Mouse (Mus musculus): ENCODE measurements around the gene Cdc37l1. TPM values are rescaled to one million over a fixed set of nuclear protein-coding genes. Genes with fewer than 3 reads are reported as not detected.

Cdc37l1 gene
- polyA plus RNA-seq, 1 experiment from 2014 or later = 38.6 TPM

DNA sequence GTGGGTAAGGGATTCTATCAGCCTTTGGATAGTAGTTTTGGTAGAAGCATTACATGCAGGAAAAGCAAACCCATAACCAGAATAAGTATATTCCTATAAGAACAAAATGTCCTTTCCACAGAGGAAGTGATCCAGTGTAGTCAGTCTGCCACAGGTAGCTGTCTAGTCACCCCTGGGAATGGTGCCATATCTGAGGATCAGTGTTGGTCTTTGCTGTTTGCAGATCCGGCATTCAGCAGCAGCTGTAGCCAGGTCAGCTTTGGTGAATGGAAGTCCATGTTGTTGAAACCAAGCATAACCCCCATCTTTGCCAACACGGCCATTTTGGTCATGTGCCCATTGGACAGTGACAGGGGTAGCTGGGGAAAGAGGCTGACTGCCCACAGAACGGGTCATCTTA lies 41.6 kb downstream of the Cdc37l1 start:
- no peak overlapping the region for H3K27ac ChIP-seq (replicated peaks)
- H3K9ac ChIP-seq = no peak overlapping the region
- no peak overlapping the region for H3K4me3 ChIP-seq (replicated peaks)
- WGBS = 92% methylated on average over 3 of the region's 3 CpGs
- no peaks in the 10 kb centered on the region for H3K9me3 ChIP-seq (replicated peaks)
- peaks cover 38% of the 10 kb centered on the region for H3K36me3 ChIP-seq
- H3K4me2 ChIP-seq (replicated peaks) = no peak overlapping the region
- H3K4me1 ChIP-seq = no peaks in the 10 kb centered on the region
- ATAC-seq (ENCODE audit: insufficient number of reproducible peaks, low FRiP score, low TSS enrichment, low read depth) = no peak
- H3K27me3 ChIP-seq = no peaks in the 10 kb centered on the region

DNA sequence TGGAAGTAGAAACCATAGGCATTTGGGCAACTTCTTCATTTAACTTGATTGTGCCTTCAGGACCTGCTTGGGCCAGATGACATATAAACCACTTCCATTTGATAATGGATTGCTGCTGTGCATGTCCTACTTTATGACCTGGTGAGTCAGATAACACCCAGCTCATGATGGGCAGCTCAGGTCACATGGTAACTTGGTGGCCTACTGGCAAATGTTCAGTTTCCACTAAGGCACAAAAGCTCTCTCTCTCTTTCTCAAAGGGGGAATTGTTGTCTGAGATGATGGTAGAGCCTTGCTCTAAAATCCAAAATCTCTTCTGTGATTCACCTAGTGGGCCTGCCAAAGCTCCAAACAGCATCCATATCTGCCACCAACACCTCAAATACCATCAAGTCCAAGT lies 42.5 kb downstream of the Cdc37l1 start:
- no peak for ATAC-seq (ENCODE audit: insufficient number of reproducible peaks, low FRiP score, low TSS enrichment, low read depth)
- Histone ChIP-seq H3K9ac (no peak overlapping the region), H3K4me2 (replicated peaks) (no peak overlapping the region), H3K4me3 (replicated peaks) (no peak overlapping the region), H3K9me3 (replicated peaks) (no peaks in the 10 kb centered on the region), H3K4me1 (no peaks in the 10 kb centered on the region), H3K27ac (replicated peaks) (no peak overlapping the region), H3K27me3 (no peaks in the 10 kb centered on the region), H3K36me3 (peaks cover 39% of the 10 kb centered on the region)

DNA sequence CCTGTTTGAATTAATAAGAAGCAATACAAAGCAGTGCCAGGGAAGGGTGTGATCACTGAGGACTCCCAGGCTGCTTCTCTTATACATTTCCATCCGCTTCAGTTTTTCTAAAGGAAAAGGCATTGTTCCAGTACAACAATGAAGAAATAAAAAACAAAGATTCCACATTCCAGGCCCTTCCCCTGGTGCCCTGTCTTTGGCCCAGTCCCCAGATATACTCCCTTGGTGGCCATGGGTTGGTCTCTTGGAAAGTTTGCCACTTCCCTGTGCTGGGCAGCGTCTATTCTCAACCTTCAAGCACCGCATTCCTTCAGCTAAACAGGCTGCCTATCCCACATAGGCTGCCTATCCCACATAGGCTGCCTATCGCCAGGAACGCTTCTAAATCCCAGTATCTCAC lies 46.9 kb downstream of the Cdc37l1 start:
- H3K36me3 ChIP-seq = peaks cover 35% of the 10 kb centered on the region
- no peak overlapping the region for H3K9ac ChIP-seq
- H3K27me3 ChIP-seq = no peaks in the 10 kb centered on the region
- ATAC-seq (ENCODE audit: insufficient number of reproducible peaks, low FRiP score, low TSS enrichment, low read depth) = no peak
- no peak overlapping the region for H3K4me3 ChIP-seq (replicated peaks)
- H3K4me2 ChIP-seq (replicated peaks) = no peak overlapping the region
- 82% methylated on average over 5 of the region's 5 CpGs for WGBS
- 0 out of 2 replicates have a peak overlapping the region, but pooled peaks have one; percentile 23 for H3K27ac ChIP-seq (replicated peaks)
- no peaks in the 10 kb centered on the region for H3K9me3 ChIP-seq (replicated peaks)
- no peaks in the 10 kb centered on the region for H3K4me1 ChIP-seq

DNA sequence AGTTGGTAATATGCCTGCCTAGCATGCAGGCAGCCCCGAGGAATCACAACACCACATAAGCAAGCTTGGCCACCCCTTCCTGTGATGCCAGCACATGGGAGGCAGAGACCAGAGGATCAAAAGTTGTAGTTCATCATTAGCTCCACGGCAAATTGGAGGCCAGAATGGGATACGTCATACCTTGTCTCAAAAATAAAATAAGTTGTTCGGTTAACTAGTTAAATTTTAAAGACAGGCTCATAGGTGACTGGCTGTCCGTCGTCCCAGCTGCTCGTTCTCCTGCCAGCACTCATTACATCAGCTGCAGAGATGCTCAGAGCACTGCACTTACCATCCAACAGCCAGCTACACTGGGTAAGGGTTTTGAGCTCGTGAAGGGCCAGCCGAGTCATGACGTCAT lies 47.4 kb downstream of the Cdc37l1 start:
- 82% methylated on average over 10 of the region's 10 CpGs for WGBS
- Histone ChIP-seq H3K27ac (replicated peaks) (0 out of 2 replicates have a peak overlapping the region, but pooled peaks have one; percentile 23), H3K27me3 (no peaks in the 10 kb centered on the region), H3K4me1 (no peaks in the 10 kb centered on the region), H3K4me2 (replicated peaks) (no peak overlapping the region), H3K9ac (no peak overlapping the region), H3K9me3 (replicated peaks) (no peaks in the 10 kb centered on the region), H3K4me3 (replicated peaks) (no peak overlapping the region), H3K36me3 (peaks cover 34% of the 10 kb centered on the region)
- ATAC-seq (ENCODE audit: insufficient number of reproducible peaks, low FRiP score, low TSS enrichment, low read depth) = no peak

DNA sequence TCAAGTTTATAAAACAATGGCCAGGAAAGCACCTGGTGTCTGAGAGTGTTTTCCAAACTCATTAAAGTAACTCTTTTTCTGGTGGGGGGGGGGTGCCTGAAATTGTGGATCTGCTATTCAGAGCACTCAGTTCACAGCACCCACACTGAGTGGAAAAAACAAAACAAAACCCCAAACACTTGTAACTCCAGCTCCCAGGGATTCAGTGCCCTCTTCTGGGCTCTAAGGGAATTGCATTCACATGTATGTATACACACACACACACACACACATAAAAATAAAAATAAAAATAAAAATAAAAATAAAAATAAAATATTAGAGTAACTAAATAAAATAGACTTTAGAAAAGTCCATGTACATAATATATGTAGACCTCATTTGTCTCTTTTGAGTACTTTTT lies 49.2 kb downstream of the Cdc37l1 start:
- peaks cover 26% of the 10 kb centered on the region for H3K36me3 ChIP-seq
- H3K9ac ChIP-seq = no peak overlapping the region
- H3K27me3 ChIP-seq = no peaks in the 10 kb centered on the region
- H3K4me1 ChIP-seq = 0 out of 2 replicates have a peak, but pooled peaks cover 3% of the 10 kb centered on the region
- no peak overlapping the region for H3K4me3 ChIP-seq (replicated peaks)
- ATAC-seq (ENCODE audit: insufficient number of reproducible peaks, low FRiP score, low TSS enrichment, low read depth) = no peak
- no peaks in the 10 kb centered on the region for H3K9me3 ChIP-seq (replicated peaks)
- H3K4me2 ChIP-seq (replicated peaks) = no peak overlapping the region
- no peak overlapping the region for H3K27ac ChIP-seq (replicated peaks)

DNA sequence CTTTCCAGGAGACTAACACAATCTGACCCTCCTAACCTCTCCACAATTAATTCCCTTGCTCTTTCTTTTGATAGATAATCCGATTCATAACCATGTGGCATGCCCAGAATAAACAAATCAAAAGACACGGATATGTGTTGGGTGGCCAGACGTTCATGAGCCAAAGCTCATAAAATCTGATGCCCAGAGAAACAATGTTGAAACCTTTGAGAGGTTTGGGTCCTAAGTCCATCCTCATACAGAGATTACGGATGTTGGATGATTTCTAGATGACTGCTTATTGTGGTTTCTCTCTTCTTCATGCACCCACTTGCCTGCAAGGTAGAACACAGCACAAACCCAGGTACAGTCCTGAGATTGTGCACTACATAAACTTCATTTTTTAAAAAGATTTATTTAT lies 50.1 kb downstream of the Cdc37l1 start:
- Histone ChIP-seq H3K4me1 (0 out of 2 replicates have a peak, but pooled peaks cover 8% of the 10 kb centered on the region), H3K36me3 (peaks cover 20% of the 10 kb centered on the region), H3K4me3 (replicated peaks) (no peak overlapping the region), H3K9me3 (replicated peaks) (no peaks in the 10 kb centered on the region), H3K27me3 (no peaks in the 10 kb centered on the region), H3K27ac (replicated peaks) (no peak overlapping the region), H3K4me2 (replicated peaks) (no peak overlapping the region), H3K9ac (no peak overlapping the region)
- WGBS = 87% methylated on average over 4 of the region's 4 CpGs
- ATAC-seq (ENCODE audit: insufficient number of reproducible peaks, low FRiP score, low TSS enrichment, low read depth) = no peak

- Histone ChIP-seq H3K9me3 (replicated peaks) (no peaks in the 10 kb centered on the region), H3K27me3 (no peaks in the 10 kb centered on the region), H3K4me3 (replicated peaks) (no peak overlapping the region), H3K36me3 (peaks cover 2% of the 10 kb centered on the region; the same call in 1 of the 2 replicates), H3K4me1 (peaks cover 15% of the 10 kb centered on the region; the same call in 1 of the 2 replicates), H3K9ac (no peak overlapping the region), H3K27ac (replicated peaks) (no peak overlapping the region), H3K4me2 (replicated peaks) (no peak overlapping the region)
- ATAC-seq (ENCODE audit: insufficient number of reproducible peaks, low FRiP score, low TSS enrichment, low read depth) = no peak
- 82% methylated on average over 6 of the region's 6 CpGs for WGBS
Observed at GRCm38 (mm10) chr19:29042143-29042542, 52.0 kb downstream of the Cdc37l1 start.

GRCm38 (mm10) chr19:29042647-29043046 lies 52.5 kb downstream of the Cdc37l1 start:
- WGBS = 70% methylated on average over 9 of the region's 9 CpGs
- H3K27me3 ChIP-seq = no peaks in the 10 kb centered on the region

GRCm38 (mm10) chr19:29044353-29044768 lies 54.2 kb downstream of the Cdc37l1 start:
- WGBS = 53% methylated on average over 9 of the region's 9 CpGs
- H3K36me3 ChIP-seq = no peaks in the 10 kb centered on the region
- no peak overlapping the region for H3K4me2 ChIP-seq (replicated peaks)
- H3K27ac ChIP-seq (replicated peaks) = no peak overlapping the region
- H3K27me3 ChIP-seq = no peaks in the 10 kb centered on the region
- H3K9me3 ChIP-seq (replicated peaks) = no peaks in the 10 kb centered on the region
- H3K4me3 ChIP-seq (replicated peaks) = no peak overlapping the region
- no peak for ATAC-seq (ENCODE audit: insufficient number of reproducible peaks, low FRiP score, low TSS enrichment, low read depth)
- H3K9ac ChIP-seq = no peak overlapping the region
- peaks cover 24% of the 10 kb centered on the region for H3K4me1 ChIP-seq

More at GRCm38 (mm10) chr19:29042647-29043046, 52.5 kb downstream of the Cdc37l1 start:
- Histone ChIP-seq H3K36me3 (no peaks in the 10 kb centered on the region), H3K4me2 (replicated peaks) (no peak overlapping the region), H3K4me1 (peaks cover 15% of the 10 kb centered on the region; the same call in 1 of the 2 replicates), H3K9ac (no peak overlapping the region), H3K4me3 (replicated peaks) (no peak overlapping the region), H3K27ac (replicated peaks) (no peak overlapping the region), H3K9me3 (replicated peaks) (no peaks in the 10 kb centered on the region)
- ATAC-seq (ENCODE audit: insufficient number of reproducible peaks, low FRiP score, low TSS enrichment, low read depth) = no peak

GRCm38 (mm10) chr19:29045369-29045768 lies 55.2 kb downstream of the Cdc37l1 start:
- Histone ChIP-seq H3K27me3 (no peaks in the 10 kb centered on the region), H3K4me3 (replicated peaks) (no peak overlapping the region; the same call in 1 of the 2 replicates), H3K36me3 (no peaks in the 10 kb centered on the region), H3K4me1 (peaks cover 24% of the 10 kb centered on the region), H3K9ac (no peak overlapping the region), H3K9me3 (replicated peaks) (no peaks in the 10 kb centered on the region), H3K4me2 (replicated peaks) (peak overlapping the region; percentile 73), H3K27ac (replicated peaks) (no peak overlapping the region)
- WGBS = 51% methylated on average over 4 of the region's 4 CpGs
- no peak for ATAC-seq (ENCODE audit: insufficient number of reproducible peaks, low FRiP score, low TSS enrichment, low read depth)

- peak overlapping the region; percentile 78 for H3K4me3 ChIP-seq (replicated peaks)
- H3K4me1 ChIP-seq = peaks cover 24% of the 10 kb centered on the region
- H3K36me3 ChIP-seq = no peaks in the 10 kb centered on the region
- ATAC-seq (ENCODE audit: insufficient number of reproducible peaks, low FRiP score, low TSS enrichment, low read depth) = no peak
- WGBS = 19% methylated on average over 15 of the region's 15 CpGs
- no peaks in the 10 kb centered on the region for H3K27me3 ChIP-seq
- no peaks in the 10 kb centered on the region for H3K9me3 ChIP-seq (replicated peaks)
- H3K4me2 ChIP-seq (replicated peaks) = peak overlapping the region; percentile 73
- H3K9ac ChIP-seq = no peak overlapping the region
- peak overlapping the region; percentile 39 for H3K27ac ChIP-seq (replicated peaks)
Observed at GRCm38 (mm10) chr19:29045956-29046650, 56.0 kb downstream of the Cdc37l1 start.

- H3K4me1 ChIP-seq = peaks cover 24% of the 10 kb centered on the region
- no peak for ATAC-seq (ENCODE audit: insufficient number of reproducible peaks, low FRiP score, low TSS enrichment, low read depth)
- peak overlapping the region; percentile 73 for H3K4me2 ChIP-seq (replicated peaks)
- no peaks in the 10 kb centered on the region for H3K27me3 ChIP-seq
- H3K4me3 ChIP-seq (replicated peaks) = peak overlapping the region; percentile 78
- H3K9me3 ChIP-seq (replicated peaks) = no peaks in the 10 kb centered on the region
- peak overlapping the region; percentile 70; the same call in 1 of the 2 replicates for H3K9ac ChIP-seq
- peak overlapping the region; percentile 91 for H3K27ac ChIP-seq (replicated peaks)
- WGBS = 19% methylated on average over 4 of the region's 4 CpGs
- no peaks in the 10 kb centered on the region for H3K36me3 ChIP-seq
Observed at GRCm38 (mm10) chr19:29046961-29047333, 56.8 kb downstream of the Cdc37l1 start.
